8 mouse cellular contexts compared by ENCODE assay signal in the genomic region with DNA sequence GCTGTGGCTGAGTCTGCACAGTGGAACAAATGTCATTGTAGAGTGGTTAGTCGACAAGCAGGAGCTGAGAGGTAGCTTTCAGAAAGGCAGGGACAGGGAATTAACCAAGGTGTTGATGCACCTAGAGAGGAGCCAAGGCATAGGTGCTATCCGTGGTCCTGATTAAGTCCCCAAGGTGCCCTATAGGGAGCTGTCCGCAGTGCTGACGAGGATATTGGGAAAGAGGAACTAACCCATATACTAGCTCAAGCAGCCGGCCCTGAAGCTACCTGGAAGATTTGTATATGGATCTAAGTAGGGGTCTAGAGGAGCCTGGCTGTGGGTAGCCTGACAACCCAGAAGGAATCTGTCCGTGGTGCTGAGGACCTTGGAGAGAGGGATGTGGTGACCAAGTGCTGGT. TPM values are rescaled to one million over a fixed set of nuclear protein-coding genes. Genes with fewer than 3 reads are reported as not detected.
A peak's percentile ranks its signal among the peaks of the same experiment; 100 is the strongest.
DNase-seq lines count a peak whose midpoint lies in the region.

No protein-coding gene starts in this region.

- intact Hi-C loops in gastrocnemius, postnatal 14 days (cut with DNase I; ENCODE audit: low total_unique reads), result no loop called here

- DNase-seq in adrenal gland, adult (ENCODE audit: inconsistent age in 2 of 2, low spot score in 1 of 2), result peak; percentile 32 to 79
- DNase-seq in adrenal gland, postnatal 4 days (ENCODE audit: low spot score in 2 of 2), result no peak
- peak; percentile 87 for DNase-seq in 416B (ENCODE audit: low read depth)
- peak; percentile 84 for DNase-seq in embryo, embryonic 11 days
- peak; percentile 79 to 82 for DNase-seq in kidney, postnatal 4 days
- peak; percentile 23 to 51 for DNase-seq in spleen, postnatal 14 days (ENCODE audit: low spot score in 2 of 2)
- no peak for DNase-seq in cerebellum, postnatal 36 days
- DNase-seq in gastrocnemius, postnatal 14 days, result no peak

RNA-seq across cellular contexts. Expression of gene A230050P20Rik, which starts 11.3 kb away (rescaled TPM):
- total RNA-seq in adrenal gland, postnatal 4 days (2021), result 10 to 100 TPM; 34.4 to 43.7 TPM
- total RNA-seq in gastrocnemius, postnatal 14 days (2021), result 1 to 10 TPM; 3.3 to 3.4 TPM

RNA-seq across cellular contexts. Expression of gene Angptl6, which starts 22.4 kb away (rescaled TPM):
- total RNA-seq in adrenal gland, postnatal 4 days (2021), result 1 to 10 TPM; 2.7 to 3.2 TPM
- total RNA-seq in gastrocnemius, postnatal 14 days (2021), result 1 to 10 TPM; 3.5 to 4.1 TPM

RNA-seq across cellular contexts. Expression of gene Ppan, which starts 30.8 kb away (rescaled TPM):
- total RNA-seq in adrenal gland, postnatal 4 days (2021), result 10 to 100 TPM; 47.4 to 53.4 TPM
- 10 to 100 TPM in 1 of 2 experiments, 1 to 10 TPM in 1; 9.7 to 11.9 TPM for total RNA-seq in gastrocnemius, postnatal 14 days (2021)

RNA-seq across cellular contexts. Expression of gene Rdh8, which starts 38.8 kb away (rescaled TPM):
- total RNA-seq in adrenal gland, postnatal 4 days (2021), result not detected
- total RNA-seq in gastrocnemius, postnatal 14 days (2021), result under 1 TPM in 1 of 2 experiments, not detected in 1; 0.22 TPM

RNA-seq across cellular contexts. Expression of gene Eif3g, which starts 41.3 kb away (rescaled TPM):
- 100 to 1,000 TPM; 177 TPM for total RNA-seq in adrenal gland, postnatal 4 days (2021)
- total RNA-seq in gastrocnemius, postnatal 14 days (2021), result 100 to 1,000 TPM; 105 to 114 TPM

Comparison
In these comparisons a context has a peak if more than half of its experiments do, and no peak if none do; other contexts are left out.
1. DNase-seq: peak in adrenal gland, adult (2 of 2), 416B (single experiment), embryo, embryonic 11 days (single experiment), kidney, postnatal 4 days (2 of 2) and spleen, postnatal 14 days (2 of 2); none in adrenal gland, postnatal 4 days (0 of 2), cerebellum, postnatal 36 days (0 of 2) and gastrocnemius, postnatal 14 days (single experiment).
2. RNA of gene A230050P20Rik, which starts 11.3 kb away (total RNA-seq): 34.4 to 43.7 TPM in adrenal gland, postnatal 4 days; 3.3 to 3.4 TPM in gastrocnemius, postnatal 14 days; every median in the first group is over 4 times any median in the second.